19 mouse cellular contexts compared by ENCODE assay signal in genomic region chr17:25743831-25744230, GRCm38 (mm10). TPM values are rescaled to one million over a fixed set of nuclear protein-coding genes. Genes with fewer than 3 reads are reported as not detected.
"Had no signal": no experiment of that assay in that cellular context is flagged by ENCODE, and none has a peak within 500 bp of the region (broad histone marks: within the 10 kb centered on the region; RNA-seq: fewer than 3 reads in every experiment).

No protein-coding gene starts in this region.

- H3K27me3 ChIP-seq: limb, embryonic 13.5 days; lung, embryonic 15.5 days; neural tube, embryonic 13.5 days had no signal

- H3K4me3 ChIP-seq: layer of hippocampus, adult 2 months; limb, embryonic 13.5 days; liver, embryonic 15.5 days; lung, embryonic 15.5 days; midbrain, embryonic 10.5 days; neural tube, embryonic 13.5 days had no signal

- H3K4me2 ChIP-seq: limb, embryonic 13.5 days; liver, embryonic 15.5 days; lung, embryonic 15.5 days; neural tube, embryonic 13.5 days had no signal

- H3K36me3 ChIP-seq: limb, embryonic 13.5 days; liver, embryonic 15.5 days; lung, embryonic 15.5 days; midbrain, embryonic 10.5 days; neural tube, embryonic 13.5 days had no signal

- DNase-seq: kidney, adult 18-20 months; kidney, postnatal 10 days; kidney, postnatal 4 days; midbrain, embryonic 14.5 days; retina, postnatal 1 day; right cerebral cortex, postnatal 4 days; spleen, adult 18-20 months; thymus, postnatal 36 days had no signal

- H3K4me1 ChIP-seq: limb, embryonic 13.5 days; liver, embryonic 15.5 days; lung, embryonic 15.5 days; neural tube, embryonic 13.5 days had no signal

RNA-seq across cellular contexts. Expression of gene Mslnl, which starts 8.0 kb away (rescaled TPM):
- total RNA-seq: layer of hippocampus, adult 2 months; layer of hippocampus, postnatal 10 days; liver, adult 2 months had no signal
- polyA plus RNA-seq: kidney, embryonic 14.5 days; limb, embryonic 13.5 days; liver, adult 2 months; liver, embryonic 15.5 days; midbrain, embryonic 10.5 days; midbrain, embryonic 14.5 days; neural tube, embryonic 13.5 days; stomach, embryonic 14.5 days had no signal

RNA-seq across cellular contexts. Expression of gene Msln, which starts 10.3 kb away (rescaled TPM):
- total RNA-seq: megakaryocyte, adult 5-6 weeks had no signal
- polyA plus RNA-seq: limb, embryonic 13.5 days; midbrain, embryonic 14.5 days had no signal

RNA-seq across cellular contexts. Expression of gene Gng13, which starts 26.9 kb away (rescaled TPM):
- total RNA-seq: liver, adult 2 months; megakaryocyte, adult 5-6 weeks had no signal
- polyA plus RNA-seq: liver, adult 2 months; liver, embryonic 15.5 days had no signal
